Mouse (Mus musculus): ENCODE measurements around the gene Pank4.

DNA sequence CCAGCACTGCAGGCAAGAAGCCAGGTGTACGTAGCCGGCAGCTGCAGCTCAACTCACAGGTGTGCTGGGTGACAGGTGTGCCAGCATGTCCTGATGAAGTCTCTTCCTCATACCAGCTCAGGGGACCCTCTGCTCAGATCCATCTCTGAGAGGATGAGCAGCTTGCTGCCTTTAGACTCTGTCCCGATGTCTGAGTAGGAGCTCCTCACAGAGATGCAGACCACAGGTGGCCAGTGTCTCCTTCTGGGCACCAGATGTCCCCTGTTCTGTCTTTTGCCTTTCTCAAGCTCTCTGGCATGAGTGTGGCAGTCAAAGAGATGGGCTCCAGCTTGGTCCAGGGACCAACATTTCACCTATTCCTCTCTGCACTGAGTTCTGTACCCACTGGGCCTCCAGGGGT, 43.7 kb downstream of the Pank4 start:
- no peak for TF ChIP-seq CTCF (IDR thresholded peaks at IDR 0.05; ENCODE audit: low read depth)
- no peak for TF ChIP-seq EP300 (IDR thresholded peaks at IDR 0.05; ENCODE audit: low read depth)
